Mouse (Mus musculus): Measurements from ENCODE around the gene Resp18. TPM values are rescaled to one million over a fixed set of nuclear protein-coding genes. Genes with fewer than 3 reads are reported as not detected.

Resp18 gene
- polyA plus RNA-seq, 1 experiment from 2014 or later, result not detected

GRCm38 (mm10) chr1:75284911-75285310 lies 6.7 kb upstream of the Resp18 start:
- H3K27me3 ChIP-seq (ENCODE audit: insufficient read depth, low read length), result no peaks in the 10 kb centered on the region
- DNase-seq (ENCODE audit: low spot score) (no peak), ATAC-seq (replicated peaks; ENCODE audit: low FRiP score, low read depth) (no peak)
- no peak overlapping the region for H3K27ac ChIP-seq
- no peak overlapping the region for H3K4me3 ChIP-seq (replicated peaks; ENCODE audit: low read depth, low read length)
- H3K4me1 ChIP-seq (replicated peaks; ENCODE audit: insufficient read depth, low read length), result no peaks in the 10 kb centered on the region
- no peaks in the 10 kb centered on the region for H3K36me3 ChIP-seq (ENCODE audit: insufficient read depth, low read length)
- WGBS, result 87% methylated on average over 7 of the region's 7 CpGs
- H3K9me3 ChIP-seq (replicated peaks; ENCODE audit: low read length), result no peaks in the 10 kb centered on the region
- no peak for TF ChIP-seq CTCF (IDR thresholded peaks at IDR 0.05; ENCODE audit: low read depth)
- H3K9ac ChIP-seq (ENCODE audit: low read depth, low read length), result no peak overlapping the region
- H3K4me2 ChIP-seq (ENCODE audit: low read length), result no peak overlapping the region

- TF ChIP-seq CTCF (IDR thresholded peaks at IDR 0.05; ENCODE audit: low read depth), result no peak
- Histone ChIP-seq H3K9me3 (replicated peaks; ENCODE audit: low read length) (no peaks in the 10 kb centered on the region), H3K9ac (ENCODE audit: low read depth, low read length) (no peak overlapping the region), H3K27me3 (ENCODE audit: insufficient read depth, low read length) (no peaks in the 10 kb centered on the region; the same call in 1 of the 2 replicates), H3K4me2 (ENCODE audit: low read length) (no peak overlapping the region), H3K4me1 (replicated peaks; ENCODE audit: insufficient read depth, low read length) (no peaks in the 10 kb centered on the region), H3K36me3 (ENCODE audit: insufficient read depth, low read length) (no peaks in the 10 kb centered on the region), H3K27ac (no peak overlapping the region), H3K4me3 (replicated peaks; ENCODE audit: low read depth, low read length) (no peak overlapping the region)
- DNase-seq (ENCODE audit: low spot score) (no peak), ATAC-seq (replicated peaks; ENCODE audit: low FRiP score, low read depth) (no peak)
- 84% methylated on average over 5 of the region's 5 CpGs for WGBS
Observed at GRCm38 (mm10) chr1:75283017-75283416, 4.8 kb upstream of the Resp18 start.

GRCm38 (mm10) chr1:75277195-75278188 lies 723 bp downstream of the Resp18 start:
- no peaks in the 10 kb centered on the region for H3K4me1 ChIP-seq (replicated peaks; ENCODE audit: insufficient read depth, low read length)
- no peak for TF ChIP-seq CTCF (IDR thresholded peaks at IDR 0.05; ENCODE audit: low read depth)
- H3K4me3 ChIP-seq (replicated peaks; ENCODE audit: low read depth, low read length), result no peak overlapping the region
- WGBS, result 3% methylated on average over 23 of the region's 23 CpGs
- no peak overlapping the region for H3K9ac ChIP-seq (ENCODE audit: low read depth, low read length)
- no peak overlapping the region for H3K27ac ChIP-seq
- ATAC-seq (replicated peaks; ENCODE audit: low FRiP score, low read depth), result no peak
- peak; percentile 74 for DNase-seq (ENCODE audit: low spot score)
- H3K27me3 ChIP-seq (ENCODE audit: insufficient read depth, low read length), result no peaks in the 10 kb centered on the region; the same call in 1 of the 2 replicates
- H3K4me2 ChIP-seq (ENCODE audit: low read length), result no peak overlapping the region
- H3K9me3 ChIP-seq (replicated peaks; ENCODE audit: low read length), result no peaks in the 10 kb centered on the region
- H3K36me3 ChIP-seq (ENCODE audit: insufficient read depth, low read length), result no peaks in the 10 kb centered on the region

- WGBS, result 11% methylated on average over 32 of the region's 32 CpGs
- Histone ChIP-seq H3K9ac (ENCODE audit: low read depth, low read length) (no peak within 1 kb of the TSS), H3K27me3 (ENCODE audit: insufficient read depth, low read length) (peaks cover 18% of the 10 kb centered on the region), H3K4me3 (replicated peaks; ENCODE audit: low read depth, low read length) (no peak within 1 kb of the TSS), H3K4me1 (replicated peaks; ENCODE audit: insufficient read depth, low read length) (no peaks in the 10 kb centered on the region), H3K36me3 (ENCODE audit: insufficient read depth, low read length) (no peaks in the 10 kb centered on the region), H3K27ac (no peak within 1 kb of the TSS), H3K9me3 (replicated peaks; ENCODE audit: low read length) (no peaks in the 10 kb centered on the region), H3K4me2 (ENCODE audit: low read length) (no peak within 1 kb of the TSS)
- DNase-seq (ENCODE audit: low spot score) (no peak), ATAC-seq (replicated peaks; ENCODE audit: low FRiP score, low read depth) (no peak)
- TF ChIP-seq CTCF (IDR thresholded peaks at IDR 0.05; ENCODE audit: low read depth), result no peak
Observed at GRCm38 (mm10) chr1:75264091-75264880, 13.9 kb downstream of the Resp18 start, which contains the start of gene Ptprn. TSS of gene Ptprn (minus strand) at chr1:75264502.

- TF ChIP-seq CTCF (IDR thresholded peaks at IDR 0.05; ENCODE audit: low read depth), result no peak
- WGBS, result 1% methylated on average over 40 of the region's 40 CpGs
- DNase-seq (ENCODE audit: low spot score) (peak; percentile 85), ATAC-seq (replicated peaks; ENCODE audit: low FRiP score, low read depth) (0 out of 2 replicates have a peak, but pooled peaks have one; percentile 40)
- no peak overlapping the region for H3K4me2 ChIP-seq (ENCODE audit: low read length)
- peaks cover 18% of the 10 kb centered on the region for H3K27me3 ChIP-seq (ENCODE audit: insufficient read depth, low read length)
- H3K4me3 ChIP-seq (replicated peaks; ENCODE audit: low read depth, low read length), result no peak overlapping the region
- H3K9ac ChIP-seq (ENCODE audit: low read depth, low read length), result no peak overlapping the region
- no peaks in the 10 kb centered on the region for H3K4me1 ChIP-seq (replicated peaks; ENCODE audit: insufficient read depth, low read length)
- H3K27ac ChIP-seq, result no peak overlapping the region
- H3K9me3 ChIP-seq (replicated peaks; ENCODE audit: low read length), result no peaks in the 10 kb centered on the region
- H3K36me3 ChIP-seq (ENCODE audit: insufficient read depth, low read length), result no peaks in the 10 kb centered on the region
Observed at GRCm38 (mm10) chr1:75262969-75263951, 15.0 kb downstream of the Resp18 start.
